Mouse (Mus musculus): ENCODE measurements around the gene Cd209d.
"Not testable (repeated sequence)": the region's sequence is repeated elsewhere in the genome, so short reads cannot be mapped to it uniquely, and the experiment has no call there.

Gene Cd209d

GRCm38 (mm10) chr8:3878455-3878854 is at the start of gene Cd209d:
Gene Cd209d, minus strand, starts transcription at chr8:3878555.
- no peak for DNase-seq (ENCODE audit: low spot score)

DNA sequence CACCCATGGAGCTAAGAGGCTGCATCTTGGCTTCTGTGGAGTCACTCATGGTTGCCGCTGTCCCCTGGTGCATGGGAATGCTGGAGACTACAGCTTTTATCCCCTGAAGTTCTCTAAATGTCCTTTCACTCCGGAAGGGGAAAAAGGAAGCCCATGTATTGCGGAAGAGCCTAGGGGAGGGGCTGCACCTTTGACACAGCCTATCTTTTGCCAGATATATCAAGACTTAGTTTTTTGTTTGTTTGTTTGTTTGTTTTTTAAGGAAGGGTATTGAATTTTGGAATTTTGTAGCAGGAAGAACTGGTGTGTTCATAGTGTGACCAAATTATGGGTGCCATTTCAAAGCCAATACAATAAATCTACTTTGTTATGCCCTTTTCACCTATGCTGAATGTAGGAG is 48.4 kb upstream of the Cd209d start, which contains the start of gene Cd209b:
TSS of gene Cd209b (minus strand) at position 101 of the 400 bp plus-strand sequence.
- no peak for DNase-seq (ENCODE audit: low spot score)

DNA sequence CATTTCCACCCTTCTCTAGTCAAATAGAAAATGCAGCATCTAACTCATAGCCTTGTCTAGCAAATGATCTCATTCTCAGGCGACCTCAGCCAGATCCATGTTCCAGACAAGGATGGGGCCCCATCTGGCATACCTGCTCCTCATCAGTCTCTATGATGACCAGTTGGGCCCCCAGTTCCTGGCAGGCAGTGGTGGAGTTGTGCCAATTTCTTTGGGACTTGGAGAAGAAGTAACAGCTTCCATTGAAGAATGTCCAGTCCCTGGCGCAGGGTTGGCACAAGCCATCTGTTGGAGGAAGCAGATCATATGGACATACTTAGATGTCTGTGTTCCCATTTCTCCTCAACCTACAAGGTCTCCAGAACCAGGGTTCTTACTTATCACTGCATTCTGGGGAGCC is 2.2 kb downstream of the Cd209d start:
- DNase-seq (ENCODE audit: low spot score): no peak

GRCm38 (mm10) chr8:3862736-3863135 is 15.6 kb downstream of the Cd209d start:
- not testable (repeated sequence) for DNase-seq (ENCODE audit: low spot score)

DNA sequence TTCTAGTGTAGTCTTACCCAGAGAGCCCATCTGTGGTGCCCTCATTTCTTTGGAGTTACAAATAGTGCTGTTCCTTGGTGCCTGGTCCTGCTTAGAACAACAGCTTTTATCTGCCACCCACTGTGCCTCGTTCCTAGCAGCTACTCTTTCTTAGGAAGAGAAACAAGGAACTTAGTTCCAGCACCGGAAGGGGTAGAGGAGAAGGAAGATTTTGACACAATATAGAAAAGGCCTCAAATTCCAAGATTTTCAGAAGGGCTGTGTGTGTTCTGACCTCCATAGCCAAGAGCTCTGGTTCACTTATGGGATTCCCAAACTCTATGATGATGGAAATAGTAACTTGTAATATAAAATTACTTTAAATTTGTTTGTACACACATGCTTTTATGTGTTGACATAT is 24.1 kb downstream of the Cd209d start, which contains the start of gene Cd209e:
TSS of gene Cd209e (minus strand) at position 101 of the 400 bp plus-strand sequence.
- no peak for DNase-seq (ENCODE audit: low spot score)
